Mouse (Mus musculus): ENCODE results near the gene Suclg2. TPM values are rescaled to one million over a fixed set of nuclear protein-coding genes. Genes with fewer than 3 reads are reported as not detected.

Suclg2 gene
- polyA plus RNA-seq, 1 experiment from 2014 or later: 16.8 TPM

GRCm38 (mm10) chr6:95713245-95713644 lies 5.4 kb downstream of the Suclg2 start:
- no peak overlapping the region for H3K9ac ChIP-seq
- H3K4me2 ChIP-seq: no peak overlapping the region
- peaks cover 4% of the 10 kb centered on the region; the same call in 1 of the 2 replicates for H3K4me1 ChIP-seq (replicated peaks)
- H3K9me3 ChIP-seq: no peaks in the 10 kb centered on the region
- H3K4me3 ChIP-seq: no peak overlapping the region
- no peak overlapping the region for H3K27ac ChIP-seq (replicated peaks)
- no peaks in the 10 kb centered on the region for H3K36me3 ChIP-seq
- 0 out of 2 replicates have a peak, but pooled peaks cover 6% of the 10 kb centered on the region for H3K27me3 ChIP-seq
- 13% methylated on average over 5 of the region's 5 CpGs for WGBS
- no peak for ATAC-seq (ENCODE audit: low read depth)

GRCm38 (mm10) chr6:95712081-95712480 lies 6.5 kb downstream of the Suclg2 start:
- H3K9ac ChIP-seq: no peak overlapping the region
- H3K27me3 ChIP-seq: 0 out of 2 replicates have a peak, but pooled peaks cover 6% of the 10 kb centered on the region
- H3K36me3 ChIP-seq: no peaks in the 10 kb centered on the region
- no peaks in the 10 kb centered on the region for H3K4me1 ChIP-seq (replicated peaks)
- H3K4me3 ChIP-seq: no peak overlapping the region
- H3K9me3 ChIP-seq: no peaks in the 10 kb centered on the region
- ATAC-seq (ENCODE audit: low read depth): no peak
- 80% methylated on average over 4 of the region's 4 CpGs for whole genome bisulfite sequencing
- H3K4me2 ChIP-seq: no peak overlapping the region
- H3K27ac ChIP-seq (replicated peaks): no peak overlapping the region

GRCm38 (mm10) chr6:95711671-95712070 lies 6.9 kb downstream of the Suclg2 start:
- Histone ChIP-seq H3K9ac (no peak overlapping the region), H3K9me3 (no peaks in the 10 kb centered on the region), H3K27me3 (0 out of 2 replicates have a peak, but pooled peaks cover 6% of the 10 kb centered on the region), H3K36me3 (no peaks in the 10 kb centered on the region), H3K4me3 (no peak overlapping the region), H3K4me2 (no peak overlapping the region), H3K27ac (replicated peaks) (no peak overlapping the region), H3K4me1 (replicated peaks) (no peaks in the 10 kb centered on the region)
- WGBS: 70% methylated on average over 3 of the region's 3 CpGs
- no peak for ATAC-seq (ENCODE audit: low read depth)

GRCm38 (mm10) chr6:95710886-95711285 lies 7.7 kb downstream of the Suclg2 start:
- H3K4me3 ChIP-seq: no peak overlapping the region
- no peak overlapping the region for H3K4me2 ChIP-seq
- no peak overlapping the region for H3K27ac ChIP-seq (replicated peaks)
- no peaks in the 10 kb centered on the region for H3K4me1 ChIP-seq (replicated peaks)
- H3K27me3 ChIP-seq: 0 out of 2 replicates have a peak, but pooled peaks cover 6% of the 10 kb centered on the region
- ATAC-seq (ENCODE audit: low read depth): no peak
- no peaks in the 10 kb centered on the region for H3K36me3 ChIP-seq
- H3K9me3 ChIP-seq: no peaks in the 10 kb centered on the region
- WGBS: 92% methylated on average over 6 of the region's 6 CpGs
- H3K9ac ChIP-seq: no peak overlapping the region

DNA sequence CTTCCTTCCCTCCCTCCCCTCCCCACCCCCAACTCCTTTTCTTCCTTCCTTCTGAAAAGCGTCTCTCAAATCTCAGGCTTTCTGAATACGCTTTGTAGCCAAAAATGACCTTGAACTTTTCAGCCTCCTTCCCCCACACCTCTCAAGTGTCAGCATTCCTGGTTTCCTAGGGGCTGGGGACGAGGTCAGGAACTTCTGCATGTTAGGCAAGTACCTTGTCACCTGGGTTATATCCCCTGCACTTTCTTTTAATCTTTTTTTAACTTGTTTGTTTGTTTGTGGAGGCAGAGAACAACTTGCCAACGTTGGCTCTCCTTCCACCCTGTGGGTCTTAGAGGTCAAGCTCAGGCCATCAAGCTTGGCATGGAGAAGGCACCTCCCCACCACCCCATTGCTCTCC lies 9.1 kb downstream of the Suclg2 start:
- ATAC-seq (ENCODE audit: low read depth): no peak
- WGBS: 47% methylated on average over 4 of the region's 4 CpGs

DNA sequence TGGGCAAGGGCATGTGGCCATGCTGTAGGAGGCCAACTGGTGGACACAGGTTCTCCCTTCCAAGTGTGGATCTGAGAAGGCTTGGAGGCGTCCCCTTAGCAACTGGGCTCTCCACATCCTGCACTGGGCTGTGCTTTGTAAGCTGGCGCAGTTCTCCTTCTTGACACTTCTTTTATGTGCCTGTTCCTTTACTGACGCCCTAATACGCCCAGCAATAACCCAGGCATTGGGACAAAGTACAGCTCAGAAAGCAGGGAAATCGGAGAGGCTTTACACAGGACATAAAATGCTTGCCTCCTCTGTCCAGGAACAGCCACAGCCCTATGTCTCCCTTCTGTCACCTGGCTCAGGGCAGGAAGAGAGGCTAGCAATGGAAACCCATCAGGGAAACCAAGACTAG lies 9.5 kb downstream of the Suclg2 start:
- no peak overlapping the region for H3K4me3 ChIP-seq
- ATAC-seq (ENCODE audit: low read depth): no peak
- 0 out of 2 replicates have a peak, but pooled peaks cover 2% of the 10 kb centered on the region for H3K27me3 ChIP-seq
- H3K36me3 ChIP-seq: no peaks in the 10 kb centered on the region
- WGBS: 62% methylated on average over 5 of the region's 5 CpGs
- H3K4me1 ChIP-seq (replicated peaks): no peaks in the 10 kb centered on the region
- no peak overlapping the region for H3K9ac ChIP-seq
- no peak overlapping the region for H3K4me2 ChIP-seq
- H3K9me3 ChIP-seq: no peaks in the 10 kb centered on the region
- H3K27ac ChIP-seq (replicated peaks): no peak overlapping the region

More for the DNA sequence above, 9.1 kb downstream of the Suclg2 start:
- Histone ChIP-seq H3K4me2 (no peak overlapping the region), H3K9me3 (no peaks in the 10 kb centered on the region), H3K27ac (replicated peaks) (no peak overlapping the region), H3K27me3 (0 out of 2 replicates have a peak, but pooled peaks cover 6% of the 10 kb centered on the region), H3K4me3 (no peak overlapping the region), H3K36me3 (no peaks in the 10 kb centered on the region), H3K4me1 (replicated peaks) (no peaks in the 10 kb centered on the region), H3K9ac (no peak overlapping the region)

GRCm38 (mm10) chr6:95704626-95705025 lies 14.0 kb downstream of the Suclg2 start:
- Histone ChIP-seq H3K4me3 (no peak overlapping the region), H3K9ac (no peak overlapping the region), H3K36me3 (no peaks in the 10 kb centered on the region), H3K9me3 (no peaks in the 10 kb centered on the region), H3K4me1 (replicated peaks) (no peaks in the 10 kb centered on the region), H3K27ac (replicated peaks) (no peak overlapping the region), H3K4me2 (no peak overlapping the region), H3K27me3 (no peaks in the 10 kb centered on the region)
- no peak for ATAC-seq (ENCODE audit: low read depth)
- 67% methylated on average over 4 of the region's 4 CpGs for WGBS

DNA sequence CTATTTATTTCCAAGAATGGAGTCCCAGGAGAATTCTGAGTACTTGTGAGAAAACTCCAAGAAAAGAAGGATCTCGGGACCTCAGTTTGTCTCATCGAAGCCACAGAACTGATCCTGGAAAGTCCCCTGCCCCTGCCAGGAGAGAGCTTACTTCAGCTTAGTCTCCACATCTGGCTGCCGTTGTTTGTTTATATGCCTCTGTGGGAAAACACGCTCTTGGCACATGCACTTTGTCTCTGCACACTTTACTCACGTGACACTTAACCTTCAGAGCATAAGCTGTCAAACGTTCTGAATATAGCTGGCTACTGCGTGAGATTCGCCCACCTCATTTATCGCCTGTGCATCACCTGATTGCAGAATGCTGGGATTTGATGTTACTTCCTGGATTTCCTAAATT lies 16.4 kb downstream of the Suclg2 start:
- H3K9me3 ChIP-seq: no peaks in the 10 kb centered on the region
- no peaks in the 10 kb centered on the region for H3K27me3 ChIP-seq
- H3K4me1 ChIP-seq (replicated peaks): peaks cover 6% of the 10 kb centered on the region
- no peak overlapping the region for H3K4me2 ChIP-seq
- ATAC-seq (ENCODE audit: low read depth): no peak
- no peak overlapping the region for H3K9ac ChIP-seq
- 83% methylated on average over 9 of the region's 9 CpGs for WGBS
- H3K4me3 ChIP-seq: no peak overlapping the region
- H3K36me3 ChIP-seq: no peaks in the 10 kb centered on the region
- no peak overlapping the region for H3K27ac ChIP-seq (replicated peaks)

GRCm38 (mm10) chr6:95701786-95702185 lies 16.8 kb downstream of the Suclg2 start:
- H3K9ac ChIP-seq: no peak overlapping the region
- no peak for ATAC-seq (ENCODE audit: low read depth)
- no peak overlapping the region for H3K27ac ChIP-seq (replicated peaks)
- no peak overlapping the region for H3K4me3 ChIP-seq
- 58% methylated on average over 7 of the region's 7 CpGs for WGBS
- H3K27me3 ChIP-seq: no peaks in the 10 kb centered on the region
- H3K4me1 ChIP-seq (replicated peaks): peaks cover 6% of the 10 kb centered on the region
- H3K36me3 ChIP-seq: no peaks in the 10 kb centered on the region
- H3K9me3 ChIP-seq: no peaks in the 10 kb centered on the region
- no peak overlapping the region for H3K4me2 ChIP-seq

DNA sequence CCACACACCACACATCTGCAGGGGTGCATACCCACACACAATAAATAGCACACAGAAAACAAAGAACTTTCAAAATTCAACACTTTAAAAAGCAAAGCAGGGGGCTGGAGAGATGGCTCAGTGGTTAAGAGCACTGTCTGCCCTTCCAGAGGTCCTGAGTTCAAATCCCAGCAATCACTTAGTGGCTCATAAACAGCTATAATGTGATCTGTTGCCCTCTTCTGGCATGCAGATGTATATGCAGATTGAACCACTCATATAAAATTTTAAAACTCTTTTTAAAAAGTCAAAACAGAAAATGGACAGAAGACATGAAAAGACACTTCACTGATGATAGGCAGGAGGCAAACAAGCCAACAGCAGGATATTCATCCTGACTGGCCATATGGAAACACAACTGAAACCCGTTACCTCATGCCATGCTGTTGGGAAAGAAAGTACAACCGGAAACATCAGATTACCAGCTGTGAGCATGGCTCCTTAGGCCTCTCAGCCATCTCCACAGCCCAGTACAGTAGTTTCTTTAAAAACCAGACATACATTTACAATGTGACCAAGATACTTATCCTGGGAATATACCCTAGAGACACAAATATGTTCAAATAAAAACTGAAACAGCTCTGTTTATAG lies 17.5 kb downstream of the Suclg2 start:
- Histone ChIP-seq H3K27me3 (no peaks in the 10 kb centered on the region), H3K4me2 (no peak overlapping the region), H3K4me3 (no peak overlapping the region), H3K27ac (replicated peaks) (no peak overlapping the region), H3K9me3 (no peaks in the 10 kb centered on the region), H3K36me3 (no peaks in the 10 kb centered on the region), H3K9ac (no peak overlapping the region), H3K4me1 (replicated peaks) (peaks cover 6% of the 10 kb centered on the region)
- no peak for ATAC-seq (ENCODE audit: low read depth)
- WGBS: 72% methylated on average over 2 of the region's 2 CpGs

- H3K9me3 ChIP-seq: no peaks in the 10 kb centered on the region
- H3K4me3 ChIP-seq: no peak overlapping the region
- H3K36me3 ChIP-seq: no peaks in the 10 kb centered on the region
- no peak overlapping the region for H3K4me2 ChIP-seq
- no peak overlapping the region for H3K9ac ChIP-seq
- no peak for ATAC-seq (ENCODE audit: low read depth)
- H3K4me1 ChIP-seq (replicated peaks): peaks cover 6% of the 10 kb centered on the region
- 70% methylated on average over 5 of the region's 5 CpGs for WGBS
- no peaks in the 10 kb centered on the region for H3K27me3 ChIP-seq
- no peak overlapping the region for H3K27ac ChIP-seq (replicated peaks)
These were observed 18.4 kb downstream of the Suclg2 start for GRCm38 (mm10) chr6:95700191-95700590.

DNA sequence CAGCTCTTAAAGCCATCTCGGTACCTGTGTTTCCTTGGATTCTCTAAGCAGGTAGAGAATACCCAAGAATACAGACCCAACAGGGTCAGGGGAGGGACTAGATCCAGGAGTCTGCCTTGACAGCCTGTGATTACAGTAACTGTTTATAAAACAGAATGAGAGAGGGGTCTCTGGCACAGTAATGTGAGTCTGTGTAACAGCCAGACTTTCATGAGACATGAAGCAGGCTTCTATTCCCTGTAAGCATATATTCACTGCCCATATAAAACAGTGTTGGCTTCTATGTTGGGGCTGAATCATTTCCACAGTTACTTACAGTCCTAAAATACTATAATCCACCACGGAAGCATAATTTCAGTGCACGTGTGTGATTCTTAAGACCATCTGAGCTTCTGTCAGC lies 19.3 kb downstream of the Suclg2 start:
- ATAC-seq (ENCODE audit: low read depth): no peak
- no peak overlapping the region for H3K4me3 ChIP-seq
- H3K27me3 ChIP-seq: no peaks in the 10 kb centered on the region
- H3K9ac ChIP-seq: no peak overlapping the region
- no peak overlapping the region for H3K27ac ChIP-seq (replicated peaks)
- no peaks in the 10 kb centered on the region for H3K9me3 ChIP-seq
- no peak overlapping the region for H3K4me2 ChIP-seq
- H3K36me3 ChIP-seq: no peaks in the 10 kb centered on the region
- H3K4me1 ChIP-seq (replicated peaks): peaks cover 6% of the 10 kb centered on the region
- 91% methylated on average over 3 of the region's 3 CpGs for WGBS

DNA sequence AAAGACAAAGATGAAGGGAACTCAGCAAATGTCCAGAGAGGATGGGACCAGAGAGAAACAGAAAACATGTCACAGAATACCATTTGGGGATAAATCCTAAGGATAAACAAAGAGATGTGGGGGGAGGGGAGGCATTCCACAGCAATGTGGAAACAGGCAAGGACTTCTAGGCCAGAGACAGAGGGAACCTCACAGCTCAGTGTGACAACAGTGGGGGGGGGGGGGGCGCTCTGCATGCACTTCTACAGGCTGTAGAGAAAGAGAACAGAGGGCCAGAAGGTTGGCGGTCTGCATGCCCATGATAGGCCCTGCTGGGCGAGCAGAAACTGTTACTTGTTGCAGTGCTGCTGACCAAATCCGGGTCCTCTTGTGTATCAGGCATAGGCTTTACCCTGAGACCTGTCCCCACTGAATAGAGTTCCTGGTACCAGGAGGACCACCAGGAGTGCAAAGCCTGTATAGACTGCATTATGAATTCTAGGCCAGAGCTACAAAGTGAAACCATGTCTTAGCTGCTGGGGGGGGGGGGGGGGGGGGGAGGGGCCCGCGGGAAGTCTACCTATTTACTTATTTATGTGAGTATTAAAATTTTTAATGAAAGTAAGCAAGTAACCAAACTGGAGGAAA lies 20.0 kb downstream of the Suclg2 start:
- peaks cover 6% of the 10 kb centered on the region for H3K4me1 ChIP-seq (replicated peaks)
- ATAC-seq (ENCODE audit: low read depth): no peak
- H3K4me3 ChIP-seq: no peak overlapping the region
- WGBS: 31% methylated on average over 4 of the region's 6 CpGs
- H3K27ac ChIP-seq (replicated peaks): no peak overlapping the region
- H3K27me3 ChIP-seq: no peaks in the 10 kb centered on the region
- no peak overlapping the region for H3K9ac ChIP-seq
- H3K36me3 ChIP-seq: no peaks in the 10 kb centered on the region
- H3K9me3 ChIP-seq: no peaks in the 10 kb centered on the region
- no peak overlapping the region for H3K4me2 ChIP-seq

Data from neural tube, embryonic 13.5 days (tissue).